Mouse (Mus musculus) small intestine, adult 2 months (tissue): ENCODE data around the gene Ssbp3.

ENCODE experiments used
- CTCF ChIP-seq: fragments of 200-500 bp; IDR thresholded peaks from 2 replicates; pipeline ENCODE4 v1.5.1; 2012; ENCODE audit warnings: low read depth, mild to moderate bottlenecking, control low read depth, inconsistent platforms, low read length, moderate library complexity, mixed read lengths; ENCODE audit not compliant: insufficient replicate concordance, insufficient read length; ENCODE audit errors: extremely low read depth
- POLR2A ChIP-seq: fragments of 200-500 bp; IDR thresholded peaks from 2 replicates; pipeline ENCODE4 v1.6.1; 2012; ENCODE audit warnings: low read depth, mild to moderate bottlenecking, control low read depth, inconsistent platforms, low read length, moderate library complexity

- TF ChIP-seq POLR2A = no peak
- no peak for TF ChIP-seq CTCF
Observed at GRCm38 (mm10) chr4:106898923-106899322, 11.6 kb upstream of the Ssbp3 start.
